Mouse (Mus musculus) testis, adult 2 months (tissue): ENCODE measurements at regions not wholly inside any gene's neighbourhood (a gene's known extent, or its start where the extent isn't known, plus 50 kb on each side); places are given as distances from the start of the nearest gene placed in this dataset.

ENCODE experiments used
- H3K27ac ChIP-seq: fragments of 200-500 bp; 2 replicates; pipeline ENCODE4 v1.5.1; 2012; ENCODE audit warnings: low read depth, low read length; ENCODE audit not compliant: control insufficient read depth, insufficient read depth
- H3K27me3 ChIP-seq: fragments of 200-500 bp; 2 replicates; pipeline ENCODE4 v1.6.1; 2012; ENCODE audit warnings: mild to moderate bottlenecking, low read length, moderate library complexity; ENCODE audit not compliant: control insufficient read depth, insufficient read depth
- H3K36me3 ChIP-seq: fragments of 200-500 bp; 2 replicates; pipeline ENCODE4 v1.6.1; 2012; ENCODE audit warnings: mild to moderate bottlenecking, low read length; ENCODE audit not compliant: control insufficient read depth, insufficient read depth
- H3K4me1 ChIP-seq: fragments of 200-500 bp; 2 replicates; pipeline ENCODE4 v1.6.1; 2012; ENCODE audit warnings: low read length; ENCODE audit not compliant: control insufficient read depth, insufficient read depth
- H3K4me3 ChIP-seq: fragments of 200-500 bp; 2 replicates; pipeline ENCODE4 v1.5.1; 2012; ENCODE audit warnings: low read depth, mild to moderate bottlenecking, low read length, moderate library complexity, mixed read lengths; ENCODE audit not compliant: control insufficient read depth
- CTCF ChIP-seq: fragments of 200-500 bp; IDR thresholded peaks from 2 replicates; pipeline ENCODE4 v1.5.1; 2012; ENCODE audit warnings: low read depth, mild to moderate bottlenecking, inconsistent platforms, low read length, moderate library complexity; ENCODE audit not compliant: control insufficient read depth, insufficient read depth, insufficient replicate concordance
- POLR2A ChIP-seq: fragments of 200-500 bp; IDR thresholded peaks from 2 replicates; pipeline ENCODE4 v1.6.1; 2012; ENCODE audit warnings: low read depth, mild to moderate bottlenecking, inconsistent platforms, low read length, moderate library complexity; ENCODE audit not compliant: control insufficient read depth

DNA sequence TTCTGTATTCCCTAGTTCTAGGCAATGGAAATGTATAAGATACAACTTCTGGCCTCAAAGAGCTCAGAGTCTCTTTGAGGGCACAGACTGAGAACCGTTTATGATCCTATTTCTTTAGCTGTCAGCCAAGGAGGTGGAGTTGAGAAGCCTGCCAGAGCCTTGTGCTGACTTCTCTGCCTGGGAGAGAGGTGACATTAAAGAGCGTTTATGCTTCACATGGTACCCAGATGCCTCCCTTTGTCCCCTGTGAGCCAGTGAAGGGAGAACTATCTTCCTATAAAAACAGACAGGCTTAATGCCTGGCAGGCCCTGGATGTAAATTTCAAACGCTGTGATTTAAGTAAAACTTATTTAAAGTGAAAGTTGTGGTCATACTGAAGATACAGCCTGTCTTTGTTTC, 657.1 kb downstream of the Gm826 start:
- Histone ChIP-seq H3K4me3 (no peak overlapping the region), H3K4me1 (no peaks in the 10 kb centered on the region), H3K27me3 (no peaks in the 10 kb centered on the region), H3K36me3 (no peaks in the 10 kb centered on the region), H3K27ac (no peak overlapping the region)
- no peak for TF ChIP-seq POLR2A
- TF ChIP-seq CTCF: no peak

GRCm38 (mm10) chr2:159680641-159681040, 653.3 kb downstream of the Gm826 start:
- TF ChIP-seq POLR2A (no peak), CTCF (no peak)
- Histone ChIP-seq H3K27ac (no peak overlapping the region), H3K4me3 (no peak overlapping the region), H3K27me3 (no peaks in the 10 kb centered on the region), H3K4me1 (no peaks in the 10 kb centered on the region), H3K36me3 (no peaks in the 10 kb centered on the region)

- no peaks in the 10 kb centered on the region for H3K4me1 ChIP-seq
- TF ChIP-seq CTCF: no peak
- no peak for TF ChIP-seq POLR2A
- no peaks in the 10 kb centered on the region for H3K36me3 ChIP-seq
Measured at GRCm38 (mm10) chr2:159703100-159703499, 630.9 kb downstream of the Gm826 start.

DNA sequence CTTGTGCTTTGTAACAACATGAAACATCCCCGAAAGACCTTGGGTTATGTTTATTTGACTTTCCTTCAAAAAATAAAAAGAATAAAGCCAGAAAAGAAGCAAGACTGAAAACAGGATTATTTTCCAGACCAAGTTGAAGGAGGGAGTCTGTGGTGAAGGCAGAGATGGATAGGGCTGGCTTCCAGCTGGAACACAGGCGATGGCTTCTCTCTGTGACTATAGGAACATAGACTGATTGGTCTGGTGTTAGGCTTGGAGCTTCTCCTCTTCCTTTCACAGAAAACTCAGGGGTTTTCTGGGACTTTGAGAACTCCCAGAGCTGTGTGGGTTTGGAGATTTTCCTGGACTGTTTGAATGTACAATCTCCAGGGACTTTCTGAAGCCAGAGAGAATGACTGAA, 625.8 kb downstream of the Gm826 start:
- Histone ChIP-seq H3K4me1 (no peaks in the 10 kb centered on the region), H3K4me3 (no peak overlapping the region), H3K27ac (no peak overlapping the region), H3K36me3 (no peaks in the 10 kb centered on the region), H3K27me3 (no peaks in the 10 kb centered on the region)
- TF ChIP-seq POLR2A (no peak), CTCF (no peak)

More at GRCm38 (mm10) chr2:159703100-159703499, 630.9 kb downstream of the Gm826 start:
- H3K27me3 ChIP-seq: no peaks in the 10 kb centered on the region
- H3K27ac ChIP-seq: no peak overlapping the region
- H3K4me3 ChIP-seq: no peak overlapping the region

GRCm38 (mm10) chr2:159714633-159715032, 619.3 kb downstream of the Gm826 start:
- H3K36me3 ChIP-seq: no peaks in the 10 kb centered on the region
- TF ChIP-seq POLR2A: no peak
- no peak for TF ChIP-seq CTCF
- H3K27ac ChIP-seq: no peak overlapping the region
- H3K4me3 ChIP-seq: no peak overlapping the region
- H3K27me3 ChIP-seq: no peaks in the 10 kb centered on the region
- no peaks in the 10 kb centered on the region for H3K4me1 ChIP-seq

DNA sequence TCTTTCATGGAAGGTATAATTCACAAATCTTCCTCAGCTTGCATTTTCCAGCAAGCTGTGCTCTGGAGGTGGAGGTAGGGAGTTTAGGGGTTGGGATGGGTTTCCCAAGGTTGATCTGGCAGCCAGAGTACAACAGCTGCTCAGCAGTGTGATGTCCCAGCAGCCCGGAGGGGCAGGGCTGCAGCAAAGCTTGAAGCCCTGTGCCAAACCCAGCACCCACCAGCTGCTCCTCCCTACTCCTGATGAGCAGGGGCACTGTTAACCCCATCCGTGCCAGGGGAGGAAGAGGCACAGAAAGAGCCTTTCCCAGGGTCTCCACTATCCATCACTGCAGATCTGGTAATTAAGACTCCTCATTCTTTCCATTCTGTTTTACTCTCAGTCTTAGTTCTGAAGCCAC, 615.2 kb downstream of the Gm826 start:
- H3K27me3 ChIP-seq: no peaks in the 10 kb centered on the region
- H3K27ac ChIP-seq: no peak overlapping the region
- no peak overlapping the region for H3K4me3 ChIP-seq
- H3K36me3 ChIP-seq: no peaks in the 10 kb centered on the region
- TF ChIP-seq CTCF (no peak), POLR2A (no peak)
- no peaks in the 10 kb centered on the region for H3K4me1 ChIP-seq

DNA sequence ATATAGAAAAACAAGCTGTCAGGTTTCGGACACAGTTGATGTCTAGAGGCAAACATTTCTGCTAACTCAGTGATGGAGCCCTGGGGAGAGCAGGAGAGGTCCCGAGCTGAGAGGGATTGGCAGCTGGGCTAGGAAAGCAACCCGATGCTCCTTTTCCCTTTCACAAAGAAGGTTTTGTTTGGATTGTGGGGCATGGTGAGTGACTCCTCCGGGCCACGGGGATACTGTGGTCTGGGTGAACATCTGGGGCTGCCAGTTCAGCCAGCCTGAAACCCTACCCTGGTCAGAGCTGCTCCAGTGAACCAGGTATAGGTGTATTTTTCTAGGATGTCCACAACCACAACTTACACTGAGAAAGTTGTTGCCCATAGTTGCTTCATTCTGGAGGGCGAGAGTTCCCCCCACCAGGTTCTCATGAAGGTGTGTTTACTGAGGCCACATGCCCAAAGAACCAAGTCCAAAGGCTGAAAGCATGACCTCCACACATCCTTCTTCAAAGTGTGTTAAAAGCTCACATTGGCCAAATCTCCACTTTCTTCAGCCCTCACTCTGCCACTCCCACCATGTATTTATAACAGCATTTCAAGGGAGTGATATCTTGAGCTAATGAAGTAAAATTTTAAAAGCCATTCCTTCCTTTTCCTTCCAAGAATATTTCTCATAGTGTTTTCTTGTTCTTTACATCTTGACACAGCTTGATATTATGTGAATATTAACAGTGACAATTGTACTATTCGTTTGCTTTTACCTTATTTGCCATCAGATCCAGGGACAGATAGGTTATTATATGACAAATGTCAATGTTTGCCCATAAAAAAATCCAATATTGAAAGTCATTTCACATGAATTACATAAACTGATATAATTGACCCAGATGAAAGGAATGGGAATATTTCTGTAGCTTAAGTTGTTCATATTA, 608.5 kb downstream of the Gm826 start:
- TF ChIP-seq POLR2A: no peak
- TF ChIP-seq CTCF: no peak
- Histone ChIP-seq H3K36me3 (no peaks in the 10 kb centered on the region), H3K27me3 (no peaks in the 10 kb centered on the region), H3K4me1 (no peaks in the 10 kb centered on the region), H3K27ac (no peak overlapping the region), H3K4me3 (no peak overlapping the region)

GRCm38 (mm10) chr2:159729301-159729700, 604.7 kb downstream of the Gm826 start:
- H3K36me3 ChIP-seq: no peaks in the 10 kb centered on the region
- H3K4me3 ChIP-seq: no peak overlapping the region
- no peak overlapping the region for H3K27ac ChIP-seq
- no peaks in the 10 kb centered on the region for H3K4me1 ChIP-seq
- no peaks in the 10 kb centered on the region for H3K27me3 ChIP-seq
- TF ChIP-seq POLR2A (no peak), CTCF (no peak)
